Mouse (Mus musculus) olfactory bulb, adult 2 months (tissue): ENCODE results near the gene Thap12. TPM values are rescaled to one million over a fixed set of nuclear protein-coding genes. Genes with fewer than 3 reads are reported as not detected.

Source experiments
- H3K27ac ChIP-seq: fragments of 200-500 bp; 2 replicates; pipeline ENCODE4 v1.5.1; 2012; ENCODE audit warnings: low read depth, low read length; ENCODE audit not compliant: insufficient read depth
- H3K4me1 ChIP-seq: fragments of 200-500 bp; 2 replicates; pipeline ENCODE4 v1.6.1; 2012; ENCODE audit warnings: low read length; ENCODE audit not compliant: control insufficient read depth, insufficient read depth
- H3K4me3 ChIP-seq: fragments of 200-500 bp; 2 replicates; pipeline ENCODE4 v1.5.1; 2012; ENCODE audit warnings: mild to moderate bottlenecking, low read depth, low read length, moderate library complexity; ENCODE audit not compliant: insufficient read depth
- CTCF ChIP-seq: fragments of 200-500 bp; IDR thresholded peaks from 2 replicates; pipeline ENCODE4 v1.5.1; 2012; ENCODE audit warnings: low read depth, mild to moderate bottlenecking, low read length, moderate library complexity; ENCODE audit not compliant: insufficient read depth
- POLR2A ChIP-seq: fragments of 200-500 bp; IDR thresholded peaks from 2 replicates; pipeline ENCODE4 v1.6.1; 2012; ENCODE audit warnings: mild to moderate bottlenecking, low read depth, low read length, moderate library complexity; ENCODE audit not compliant: insufficient read depth
- WGBS: fragments of 180-500 bp; shearing (Covaris S2); methylation state at CpG from one replicate; pipeline ENCODE4 v1.1.7; 2018; 5-methylcytosine and 5-hydroxymethylcytosine counted together
- polyA plus RNA-seq: library from polyadenylated mRNA; stranded (reverse); fragments of >200 nt; gene quantifications from 2 replicates; pipeline ENCODE4 v1.2.4, GENCODE M21; 2012; ENCODE audit warnings: low replicate concordance; ENCODE audit not compliant: missing spikeins, insufficient read depth, insufficient read length

Thap12 gene
- polyA plus RNA-seq, 1 experiment = not detected

DNA sequence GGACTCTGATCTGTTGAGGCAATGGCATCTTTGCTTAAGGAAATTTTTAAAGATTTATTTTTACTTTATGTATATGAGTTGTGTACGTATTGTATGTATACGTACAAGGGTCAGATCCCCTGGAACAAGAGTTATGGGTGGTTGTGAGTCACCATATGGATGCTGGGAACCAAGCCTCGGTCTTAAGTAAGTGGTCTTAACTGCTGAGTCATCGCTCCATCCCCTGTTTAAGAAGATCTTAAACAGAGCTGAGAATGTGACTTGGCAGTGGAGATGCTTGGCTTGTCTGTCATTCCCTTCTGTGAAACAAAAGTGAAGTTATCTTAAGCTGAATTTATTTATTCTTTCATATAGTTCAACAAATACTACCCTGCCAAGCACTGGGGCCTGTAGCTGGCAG, 31.1 kb downstream of the Thap12 start:
- no peak overlapping the region for H3K27ac ChIP-seq
- WGBS = 95% methylated on average over 4 of the region's 4 CpGs
- peaks cover 13% of the 10 kb centered on the region for H3K4me1 ChIP-seq
- TF ChIP-seq POLR2A = no peak
- no peak for TF ChIP-seq CTCF
- no peak overlapping the region for H3K4me3 ChIP-seq

DNA sequence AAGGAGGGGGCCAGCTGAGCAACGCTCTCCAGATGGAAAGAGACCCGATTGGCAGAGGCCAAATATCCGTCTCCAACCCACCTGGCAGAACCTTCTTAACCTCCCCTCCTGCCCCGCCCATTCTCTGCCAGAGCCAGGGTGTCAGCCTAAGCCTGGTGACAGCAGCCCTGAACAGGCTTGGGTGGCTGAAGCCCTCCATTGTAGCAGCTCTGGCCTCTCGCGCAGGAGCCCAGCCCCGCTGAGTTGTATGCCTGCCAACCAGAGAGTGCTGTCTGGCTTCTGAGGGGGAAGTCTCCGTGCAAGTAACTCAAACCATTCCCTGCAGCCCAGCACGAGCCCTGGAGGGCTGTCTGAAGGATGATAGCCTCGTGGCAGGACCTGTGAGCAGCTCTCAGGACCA, 32.0 kb downstream of the Thap12 start:
- Histone ChIP-seq H3K27ac (no peak overlapping the region), H3K4me3 (no peak overlapping the region), H3K4me1 (peaks cover 7% of the 10 kb centered on the region)
- WGBS = 37% methylated on average over 10 of the region's 10 CpGs
- no peak for TF ChIP-seq POLR2A
- no peak for TF ChIP-seq CTCF

- Histone ChIP-seq H3K4me3 (no peak overlapping the region), H3K27ac (no peak overlapping the region), H3K4me1 (peaks cover 4% of the 10 kb centered on the region; the same call in 1 of the 2 replicates)
- 81% methylated on average over 7 of the region's 7 CpGs for WGBS
- no peak for TF ChIP-seq CTCF
- no peak for TF ChIP-seq POLR2A
Measured at GRCm38 (mm10) chr7:98736780-98737550, 34.1 kb downstream of the Thap12 start.

DNA sequence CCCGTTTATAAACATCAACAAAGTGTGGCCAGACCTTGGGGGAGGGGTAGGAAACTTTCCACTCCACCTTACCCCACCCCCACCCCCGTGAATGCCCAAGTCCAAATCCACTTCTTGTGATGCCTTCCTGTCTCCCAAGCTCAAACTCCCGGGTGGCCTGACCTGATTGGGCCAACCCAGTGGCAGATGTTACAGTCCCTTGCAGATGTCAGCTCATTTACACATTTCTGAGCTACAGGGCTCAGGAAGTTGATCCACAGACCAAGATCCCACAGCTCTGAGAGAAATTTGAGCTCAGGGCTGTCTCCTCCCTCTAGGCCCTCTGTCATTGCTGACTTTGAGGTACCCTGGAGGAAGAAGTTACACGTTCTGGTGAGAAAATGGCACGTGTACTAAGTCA, 37.5 kb downstream of the Thap12 start:
- H3K4me1 ChIP-seq = no peaks in the 10 kb centered on the region
- no peak overlapping the region for H3K4me3 ChIP-seq
- TF ChIP-seq CTCF (no peak), POLR2A (no peak)
- 35% methylated on average over 5 of the region's 5 CpGs for whole genome bisulfite sequencing
- no peak overlapping the region for H3K27ac ChIP-seq

DNA sequence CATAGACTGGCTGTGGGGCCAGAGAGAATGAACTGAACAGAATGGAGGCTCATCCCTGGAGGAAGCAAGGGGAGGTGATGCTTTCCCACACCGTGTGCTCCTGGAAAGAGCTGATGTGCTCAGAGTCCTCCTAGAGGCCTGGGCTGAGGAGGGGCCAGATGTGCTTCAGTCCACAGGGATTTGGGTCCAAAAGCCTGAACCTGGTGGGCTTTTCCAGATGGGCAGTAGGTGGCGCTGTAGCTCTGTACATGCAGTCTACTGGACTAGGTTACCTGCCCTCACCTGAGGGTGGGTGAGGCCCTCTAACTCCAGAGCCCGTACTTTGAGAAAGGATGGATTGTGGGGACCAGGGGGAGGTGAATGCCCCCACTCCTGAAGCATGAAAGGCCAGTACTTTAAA, 40.4 kb downstream of the Thap12 start:
- Histone ChIP-seq H3K4me3 (no peak overlapping the region), H3K4me1 (no peaks in the 10 kb centered on the region), H3K27ac (no peak overlapping the region)
- 12% methylated on average over 3 of the region's 3 CpGs for WGBS
- TF ChIP-seq POLR2A (no peak), CTCF (peak; percentile 70)

DNA sequence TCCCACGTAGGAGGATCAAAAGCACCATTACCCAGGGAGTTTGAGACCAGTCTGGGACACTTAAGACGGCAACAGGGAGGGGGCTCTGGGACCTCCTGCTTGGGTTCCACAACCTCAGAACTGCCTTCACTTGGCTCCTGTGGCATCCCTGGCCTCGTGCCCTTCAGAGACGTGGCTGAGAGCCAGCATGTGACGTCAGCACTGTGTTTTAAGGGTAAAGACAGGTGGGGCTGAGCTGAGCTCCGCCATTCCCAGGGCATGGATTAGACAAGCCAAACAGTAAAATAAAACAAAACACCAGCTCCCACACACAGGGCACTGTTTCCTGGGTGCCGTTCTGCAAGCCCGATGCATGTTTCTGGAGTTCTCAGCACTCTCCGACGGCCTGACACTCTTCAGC, 47.5 kb downstream of the Thap12 start:
- Histone ChIP-seq H3K4me3 (no peak overlapping the region), H3K4me1 (no peaks in the 10 kb centered on the region), H3K27ac (no peak overlapping the region)
- 46% methylated on average over 10 of the region's 10 CpGs for WGBS
- no peak for TF ChIP-seq CTCF
- TF ChIP-seq POLR2A = no peak

GRCm38 (mm10) chr7:98752680-98753079, 49.8 kb downstream of the Thap12 start:
- 76% methylated on average over 8 of the region's 8 CpGs for WGBS

GRCm38 (mm10) chr7:98756050-98756449, 53.1 kb downstream of the Thap12 start:
- H3K27ac ChIP-seq = no peak overlapping the region
- TF ChIP-seq CTCF (no peak), POLR2A (no peak)
- 87% methylated on average over 11 of the region's 11 CpGs for WGBS
- H3K4me1 ChIP-seq = 0 out of 2 replicates have a peak, but pooled peaks cover 2% of the 10 kb centered on the region
- H3K4me3 ChIP-seq = no peak overlapping the region

More at GRCm38 (mm10) chr7:98752680-98753079, 49.8 kb downstream of the Thap12 start:
- TF ChIP-seq POLR2A = no peak
- H3K4me1 ChIP-seq = no peaks in the 10 kb centered on the region
- H3K4me3 ChIP-seq = no peak overlapping the region
- H3K27ac ChIP-seq = no peak overlapping the region

DNA sequence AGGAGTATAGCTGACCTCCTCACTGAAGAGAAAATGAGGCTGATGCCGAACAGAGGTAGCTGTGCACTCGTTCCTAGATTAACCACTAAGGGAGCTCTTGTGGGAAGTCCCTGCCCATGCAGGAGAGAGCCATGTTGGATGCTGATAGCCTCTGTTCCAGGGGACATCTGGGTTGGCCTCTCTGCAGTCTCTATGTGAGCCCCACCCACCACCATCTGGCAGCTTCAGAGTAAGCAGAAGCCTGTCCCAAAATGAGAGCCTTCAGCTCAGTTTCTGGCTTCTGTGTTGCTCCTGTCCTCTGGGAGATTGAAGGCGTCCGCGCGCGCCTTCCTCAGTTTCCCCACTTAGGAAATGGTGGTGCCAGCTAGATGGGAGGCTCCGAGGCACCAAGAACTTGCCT, 53.7 kb downstream of the Thap12 start:
- 0 out of 2 replicates have a peak, but pooled peaks cover 2% of the 10 kb centered on the region for H3K4me1 ChIP-seq
- TF ChIP-seq POLR2A (no peak), CTCF (no peak)
- 88% methylated on average over 8 of the region's 8 CpGs for WGBS

More for the DNA sequence above, 53.7 kb downstream of the Thap12 start:
- Histone ChIP-seq H3K4me3 (no peak overlapping the region), H3K27ac (no peak overlapping the region)
